Mouse (Mus musculus) cerebellum, adult 9-10 months (tissue): ENCODE measurements at regions not wholly inside any gene's neighbourhood (a gene's known extent, or its start where the extent isn't known, plus 50 kb on each side); places are given as distances from the start of the nearest gene placed in this dataset.
A peak's percentile ranks its signal among the peaks of the same experiment; 100 is the strongest.

Experiments
- DNase-seq: peaks from one replicate; pipeline ENCODE4 v3.0.0; 2022

DNA sequence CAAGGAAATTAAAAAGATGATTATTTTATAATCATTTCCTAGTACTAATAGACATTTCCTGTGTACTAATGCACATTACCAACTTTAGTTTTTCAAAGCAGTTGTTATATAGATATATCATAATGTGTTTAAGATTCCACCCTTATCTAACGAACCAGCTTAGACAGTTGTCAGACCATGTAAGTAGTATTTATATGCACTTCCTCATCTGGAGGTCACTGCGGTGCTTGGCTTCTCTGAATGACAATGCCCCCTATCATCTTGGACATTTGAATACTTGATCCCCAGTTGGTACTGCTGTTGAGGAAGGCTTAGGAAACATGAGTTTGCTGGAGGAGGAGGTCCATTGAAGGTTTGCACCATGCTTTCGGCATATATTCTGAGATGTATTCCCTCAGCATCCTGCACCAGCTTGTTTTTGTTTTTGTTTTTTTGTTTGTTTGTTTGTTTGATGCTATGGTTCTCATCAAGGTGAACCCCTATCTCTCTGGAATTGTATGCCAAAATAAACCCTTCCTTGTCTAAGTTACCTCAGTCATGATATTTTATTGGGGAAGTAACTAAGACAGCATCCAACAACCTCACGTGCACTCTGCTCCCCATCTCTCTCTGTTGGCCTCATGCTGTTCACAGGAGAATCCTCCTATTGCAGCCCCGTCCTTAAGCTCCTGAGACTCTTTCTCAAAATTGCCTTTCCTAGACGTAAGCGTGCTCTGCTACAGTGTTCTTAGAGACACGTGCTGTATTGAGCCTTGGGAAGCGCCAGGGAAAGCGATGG lies 228.4 kb upstream of the Mmadhc start:
- DNase-seq = no peak

DNA sequence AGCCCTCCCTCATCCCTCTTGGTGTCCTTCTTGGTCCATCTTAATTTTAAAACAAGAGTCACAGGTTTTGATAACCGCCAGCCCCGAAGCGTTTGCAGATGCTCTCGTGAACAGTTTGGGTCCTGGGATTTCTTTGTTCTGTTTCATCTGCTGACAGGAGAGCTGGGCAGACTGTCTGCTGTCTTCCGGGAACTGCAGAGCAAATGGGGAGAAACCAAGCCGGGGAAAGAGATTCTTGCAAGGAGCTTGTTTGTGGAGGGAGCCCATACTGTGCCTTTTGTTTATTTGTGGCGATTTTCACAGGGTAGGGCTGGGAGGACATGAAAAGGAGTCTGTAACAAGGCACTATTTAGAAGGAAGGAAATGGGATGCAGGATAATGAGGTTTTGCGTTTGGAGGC lies 223.6 kb upstream of the Mmadhc start:
- no peak for DNase-seq

DNA sequence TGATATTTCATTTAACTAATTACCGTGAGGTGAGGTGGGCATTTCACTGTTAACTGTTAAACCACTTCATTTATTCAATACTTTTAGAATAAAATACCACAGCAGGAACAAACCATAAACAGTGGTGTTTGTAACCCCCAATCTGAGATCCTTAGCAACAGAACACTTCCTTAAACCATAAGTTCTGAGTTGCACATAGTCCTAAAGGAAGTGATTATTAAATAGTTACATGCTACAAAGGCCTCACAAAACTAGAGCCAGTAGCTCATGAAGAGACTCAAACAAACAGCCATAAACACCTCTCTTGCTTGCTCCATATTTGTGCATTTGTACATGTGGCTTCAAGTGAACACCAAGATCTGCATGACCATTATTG lies 222.5 kb upstream of the Mmadhc start:
- DNase-seq = no peak

DNA sequence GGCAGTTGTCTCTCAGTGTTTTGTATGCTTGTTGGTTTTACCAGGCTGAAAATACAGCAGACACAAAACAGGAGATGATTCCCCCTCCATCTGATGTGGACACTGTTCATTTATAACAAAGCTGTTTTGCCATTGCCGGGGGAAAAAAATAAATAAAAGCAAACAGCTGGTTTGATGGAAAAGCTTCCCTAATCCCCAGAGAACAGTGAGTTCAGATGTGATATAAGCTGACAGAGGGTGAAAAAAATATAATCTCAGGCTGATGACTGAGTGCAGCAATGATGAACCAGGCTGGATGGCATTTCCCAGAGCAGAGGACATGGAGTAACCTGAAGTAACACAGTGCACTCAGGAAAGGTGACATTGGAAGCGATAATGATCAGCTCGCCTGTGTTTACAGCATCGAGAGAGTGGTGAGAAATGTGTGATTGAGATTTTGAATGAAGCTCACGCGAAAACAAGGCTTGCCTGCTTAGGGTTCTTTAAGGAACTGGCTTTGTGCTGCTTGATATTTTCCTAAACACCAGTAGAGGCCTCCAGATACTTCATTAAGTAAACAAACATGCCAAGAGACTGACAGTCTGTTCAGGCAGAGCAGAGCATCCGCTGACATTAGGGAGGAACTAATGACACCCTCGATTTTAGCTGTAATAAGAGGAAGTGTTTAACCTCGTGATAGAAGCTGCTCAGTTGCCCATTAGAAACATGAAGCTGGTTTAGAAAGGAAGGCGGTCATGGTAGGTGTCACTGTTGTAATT lies 221.9 kb upstream of the Mmadhc start:
- DNase-seq = peak; percentile 3

DNA sequence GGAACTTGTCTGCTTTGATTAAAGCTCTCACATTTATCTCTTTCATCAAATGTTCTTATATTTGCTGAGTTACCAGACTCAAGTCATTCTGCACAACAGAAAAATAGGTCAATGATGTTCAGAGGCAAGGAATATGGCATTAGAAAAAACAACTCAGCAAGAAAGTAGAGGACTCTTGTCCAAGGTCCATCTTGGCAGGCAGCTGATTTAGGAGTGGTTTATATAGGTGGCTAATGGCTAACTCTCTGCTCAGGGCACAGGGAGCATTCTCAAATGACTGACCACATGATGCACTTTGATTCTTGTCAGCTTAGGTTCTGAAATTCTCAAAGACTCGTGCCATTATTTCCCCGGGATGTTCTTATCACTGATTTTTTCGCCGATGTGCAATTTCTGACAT lies 216.7 kb upstream of the Mmadhc start:
- DNase-seq = no peak

DNA sequence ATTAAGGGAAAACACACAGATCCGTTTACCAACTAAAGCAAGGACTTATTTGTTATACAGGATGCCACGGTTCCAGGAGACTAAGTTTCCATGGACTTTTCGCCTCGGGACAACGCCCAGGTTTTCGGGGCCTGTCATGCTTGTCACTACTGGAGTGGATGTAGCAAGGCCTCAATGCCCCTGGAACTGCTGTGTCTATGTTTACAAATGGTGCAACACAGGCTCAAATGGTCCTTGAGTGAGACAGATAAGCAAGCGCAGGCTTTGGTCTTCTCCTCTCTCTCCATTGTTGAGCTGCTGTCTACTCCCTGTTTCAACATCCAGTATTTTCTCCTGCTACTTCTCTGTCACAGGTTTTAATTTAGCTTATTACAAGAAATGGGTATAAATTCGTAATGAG lies 202.1 kb upstream of the Mmadhc start:
- DNase-seq = no peak

DNA sequence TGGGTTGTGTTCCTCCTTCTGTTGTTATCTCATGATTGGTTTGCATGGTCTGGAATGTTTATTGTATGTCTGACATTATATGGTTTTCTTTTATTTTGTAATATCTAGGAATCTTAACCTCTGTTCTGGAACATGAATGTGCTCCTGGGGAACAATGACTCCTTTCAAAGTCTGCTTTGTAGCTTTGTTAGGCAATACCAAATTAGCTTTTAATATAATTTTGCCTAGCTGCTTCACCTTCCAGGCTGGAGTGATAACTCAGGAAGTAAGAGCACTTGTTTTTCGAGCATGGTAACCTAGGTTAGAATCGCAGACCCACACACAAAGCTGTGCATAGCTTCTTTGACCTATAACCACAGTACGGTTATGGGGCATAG lies 199.4 kb upstream of the Mmadhc start:
- DNase-seq = no peak

DNA sequence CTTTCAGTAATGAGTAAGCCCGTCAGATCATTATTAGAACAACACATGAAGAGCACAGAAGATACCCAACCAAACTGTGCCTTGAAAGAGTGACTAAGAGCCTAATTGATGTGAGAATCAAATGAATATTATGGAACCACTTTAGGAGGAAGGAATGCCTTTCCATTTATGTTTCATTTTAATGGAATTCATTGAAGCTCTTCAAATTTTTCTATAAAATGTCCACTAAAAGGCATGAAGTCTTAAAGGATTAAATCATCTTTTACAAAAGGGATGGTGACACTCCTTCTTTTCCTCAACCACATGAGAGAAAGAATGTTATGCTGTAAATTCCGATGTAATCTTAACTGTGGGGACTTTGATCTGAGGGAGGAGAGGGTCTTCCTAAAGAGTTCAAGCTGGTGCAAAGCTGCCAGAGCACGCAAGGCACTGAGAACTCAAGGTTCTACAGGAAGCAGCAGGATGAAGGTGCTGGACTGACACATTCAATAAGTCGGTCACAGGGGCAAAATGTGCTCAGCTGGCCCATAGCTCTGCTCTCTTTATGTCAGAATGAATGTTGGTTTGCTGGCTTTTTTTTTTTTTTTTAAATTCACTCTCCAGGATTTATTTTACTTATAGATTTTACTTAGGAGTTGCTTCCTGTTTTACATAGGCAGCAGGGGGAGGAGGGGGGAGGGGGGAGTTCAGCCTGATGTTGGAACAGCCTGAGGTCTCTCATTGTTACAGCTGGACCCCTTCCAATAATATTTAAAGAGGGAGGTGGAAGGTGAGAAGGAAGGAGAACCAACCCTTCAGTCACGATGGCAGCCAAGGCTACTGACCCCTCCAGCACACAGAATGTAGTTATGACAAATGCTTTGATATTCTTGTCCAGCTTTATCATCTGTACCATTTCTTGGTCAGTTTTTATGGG lies 198.8 kb upstream of the Mmadhc start:
- DNase-seq = no peak

DNA sequence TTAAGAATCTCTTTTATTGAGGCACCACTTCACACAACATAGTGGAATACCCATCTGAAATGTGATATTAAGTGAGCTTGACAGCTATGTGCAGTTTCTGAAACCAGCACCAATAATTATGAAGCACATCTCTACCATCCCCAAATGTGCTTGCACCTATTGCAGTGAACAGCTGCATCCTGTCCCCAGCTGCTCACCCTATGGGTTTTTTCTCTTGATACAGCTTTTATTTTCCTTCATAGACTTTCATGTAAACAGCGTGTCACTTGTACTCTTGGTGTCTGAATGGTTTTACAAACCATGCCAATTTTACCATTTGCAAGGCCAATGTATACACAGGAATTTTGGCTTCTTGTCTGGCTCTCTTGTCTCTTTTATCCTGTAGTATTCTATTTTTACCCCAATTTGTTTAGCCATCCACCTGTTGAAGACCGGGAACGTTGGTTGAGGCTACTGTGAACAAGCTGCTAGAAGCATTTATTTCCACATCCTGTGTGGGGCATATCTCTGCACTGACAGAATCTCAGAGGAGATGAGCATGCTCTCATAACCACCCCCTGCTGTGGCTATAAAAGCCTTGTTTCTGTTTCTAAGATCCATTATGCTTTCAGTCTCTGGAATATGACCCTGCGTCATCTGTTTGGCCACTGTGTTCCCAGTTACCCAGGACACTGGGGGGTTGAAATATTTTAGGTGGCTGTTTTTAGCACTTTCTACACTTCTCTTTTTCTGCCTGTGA lies 197.2 kb upstream of the Mmadhc start:
- no peak for DNase-seq

DNA sequence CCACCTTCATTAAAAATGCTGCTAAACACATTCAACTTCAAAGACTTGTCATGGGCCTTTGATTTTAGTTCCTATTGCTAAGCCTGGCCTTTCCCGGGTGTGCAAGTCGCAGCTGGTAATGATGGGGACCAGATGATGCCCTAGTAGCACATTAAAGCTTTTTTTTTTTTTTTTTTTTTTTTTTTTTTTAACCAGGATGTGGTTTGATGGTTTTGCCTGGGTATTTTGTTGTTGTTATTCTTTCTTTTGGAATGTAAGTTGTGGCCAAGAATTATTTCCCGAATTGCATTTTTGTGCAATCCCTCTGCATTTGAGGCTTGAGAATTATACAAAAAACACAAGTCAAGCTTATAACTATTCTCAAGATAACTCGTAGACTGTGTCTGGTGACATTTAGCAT lies 167.2 kb upstream of the Mmadhc start:
- no peak for DNase-seq

DNA sequence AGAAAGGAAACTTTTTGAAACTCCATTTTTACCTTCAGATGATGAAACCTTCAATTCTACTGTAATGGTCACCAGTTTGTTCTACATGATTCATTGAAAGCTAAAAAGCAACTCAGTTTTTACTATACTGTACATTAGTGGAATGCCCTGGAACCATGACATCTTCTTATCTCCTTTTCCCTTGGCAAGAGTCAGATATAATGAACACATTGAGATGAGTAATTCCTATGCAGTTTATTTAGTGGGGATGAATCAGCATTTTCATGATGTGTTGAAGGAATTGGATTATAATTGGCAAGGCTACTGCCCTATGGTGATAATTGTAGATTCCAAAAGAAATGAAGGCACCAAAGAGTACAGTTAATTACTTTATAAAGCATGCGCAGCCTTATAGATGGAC lies 165.8 kb upstream of the Mmadhc start:
- DNase-seq = no peak

DNA sequence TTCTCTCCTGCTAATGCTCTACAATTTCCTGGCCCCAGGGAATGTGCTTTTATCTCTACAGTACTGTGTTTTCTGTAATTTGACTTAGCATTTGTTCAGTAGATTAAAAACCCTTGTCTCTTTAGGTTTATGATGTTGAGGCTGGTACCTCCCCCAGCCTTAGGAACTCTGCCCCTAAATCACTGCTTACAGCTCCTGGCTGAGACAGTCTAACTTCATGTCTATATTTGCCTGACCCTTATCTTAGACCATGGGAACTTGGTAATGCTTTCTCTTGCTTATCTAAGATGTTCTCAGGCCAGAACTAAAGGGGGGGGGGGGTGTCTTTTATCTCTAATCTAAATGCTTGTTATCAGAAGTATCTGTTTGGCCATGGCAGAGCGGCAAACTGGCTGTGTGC lies 160.1 kb upstream of the Mmadhc start:
- no peak for DNase-seq

DNA sequence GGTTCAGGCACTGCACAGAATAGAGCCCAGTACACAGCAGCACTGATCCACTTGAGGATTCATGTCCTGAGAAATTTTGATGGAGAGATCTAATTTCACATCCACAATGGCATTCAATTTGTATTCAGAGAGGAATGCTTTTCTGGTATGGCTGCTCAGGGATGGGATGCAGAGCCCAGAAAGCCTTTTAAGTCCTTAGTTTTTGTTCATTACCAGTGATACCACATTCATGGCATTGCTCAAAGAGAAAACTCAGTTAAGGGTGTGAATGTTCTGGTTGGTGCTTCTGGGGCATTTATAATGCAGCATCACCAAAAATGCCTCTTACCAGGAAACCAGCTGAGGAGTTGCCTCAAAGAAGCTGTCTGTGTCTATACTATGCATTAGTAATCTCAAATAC lies 151.5 kb upstream of the Mmadhc start:
- no peak for DNase-seq

DNA sequence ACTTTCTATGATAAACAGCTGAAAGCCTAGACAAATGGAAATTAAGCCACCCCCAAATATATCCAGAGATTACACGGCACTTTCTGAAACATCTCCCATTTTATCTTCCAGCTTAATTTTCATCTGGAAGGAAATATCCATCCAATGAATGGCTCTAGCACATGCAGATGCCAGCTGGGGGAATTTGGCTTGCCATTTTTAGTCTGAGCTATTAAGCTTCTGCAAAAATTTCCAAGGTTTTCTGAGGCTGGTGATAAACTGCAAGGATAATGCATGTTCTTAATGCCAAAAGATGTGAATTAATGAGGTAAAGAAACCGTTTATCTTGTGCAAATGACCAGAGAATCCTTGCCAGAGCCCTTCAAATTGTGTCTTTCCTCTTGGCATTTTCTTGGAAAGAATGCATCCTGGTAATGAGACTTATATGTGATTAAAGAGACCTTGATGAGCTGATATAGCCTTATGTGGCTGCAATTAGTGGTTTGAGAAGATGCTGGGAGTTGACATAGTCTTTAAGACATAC lies 149.4 kb upstream of the Mmadhc start:
- DNase-seq = no peak

DNA sequence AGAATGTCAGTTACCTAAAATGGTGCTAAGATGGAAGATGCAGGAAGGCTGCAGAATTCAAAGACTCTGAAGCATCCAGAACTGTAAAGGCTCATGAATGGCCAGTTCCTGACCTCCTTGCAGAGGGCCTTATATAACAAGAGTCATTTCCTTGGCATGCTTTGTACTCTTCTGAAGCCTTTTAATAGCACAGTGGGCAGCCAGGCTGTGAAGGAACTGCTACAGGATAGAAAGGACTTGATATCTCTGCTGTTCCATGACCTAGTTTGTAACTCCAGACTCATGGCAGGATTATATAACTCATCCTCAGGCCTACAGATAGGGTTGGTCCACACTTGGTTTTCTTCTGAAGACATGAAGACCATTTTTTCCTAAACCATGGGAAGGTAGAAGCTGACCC lies 143.7 kb upstream of the Mmadhc start:
- no peak for DNase-seq

DNA sequence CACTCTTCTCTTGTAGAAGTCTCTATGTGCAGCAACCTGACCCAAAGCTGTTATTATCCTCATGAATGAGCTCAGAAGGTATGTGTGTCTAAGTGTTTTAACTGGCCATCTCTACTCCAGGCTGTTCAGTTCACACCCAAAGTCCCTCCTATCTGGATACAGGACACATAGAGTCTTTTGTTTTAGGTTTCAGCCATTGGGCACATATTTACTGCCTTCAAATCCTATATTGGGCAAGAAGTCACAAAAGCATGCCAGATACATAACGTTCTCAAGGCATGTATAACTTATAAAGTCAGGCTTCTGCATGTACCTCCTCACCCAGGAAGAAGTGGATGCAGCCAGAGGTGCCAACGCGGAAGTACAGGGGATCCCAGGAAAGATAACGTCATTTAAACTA lies 136.6 kb upstream of the Mmadhc start:
- DNase-seq = no peak

DNA sequence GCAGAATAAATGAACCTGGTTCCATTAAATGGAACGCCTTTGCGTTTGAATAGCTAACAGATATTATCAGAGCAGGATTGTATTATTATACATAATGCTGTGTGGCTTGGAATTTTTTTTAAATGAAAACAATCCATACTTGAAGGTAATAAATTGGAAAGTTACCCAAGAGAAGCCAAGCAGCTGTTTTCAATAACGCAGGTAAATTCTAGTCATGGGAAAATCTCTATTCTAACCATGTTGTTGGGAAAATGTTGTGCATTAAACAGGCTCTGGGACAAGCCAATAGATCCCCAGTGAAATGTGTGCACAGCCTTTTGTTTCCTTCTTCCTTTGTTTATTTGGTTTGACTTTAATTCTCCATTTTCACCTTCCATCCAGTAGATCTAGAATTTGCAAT lies 128.6 kb upstream of the Mmadhc start:
- DNase-seq = no peak

DNA sequence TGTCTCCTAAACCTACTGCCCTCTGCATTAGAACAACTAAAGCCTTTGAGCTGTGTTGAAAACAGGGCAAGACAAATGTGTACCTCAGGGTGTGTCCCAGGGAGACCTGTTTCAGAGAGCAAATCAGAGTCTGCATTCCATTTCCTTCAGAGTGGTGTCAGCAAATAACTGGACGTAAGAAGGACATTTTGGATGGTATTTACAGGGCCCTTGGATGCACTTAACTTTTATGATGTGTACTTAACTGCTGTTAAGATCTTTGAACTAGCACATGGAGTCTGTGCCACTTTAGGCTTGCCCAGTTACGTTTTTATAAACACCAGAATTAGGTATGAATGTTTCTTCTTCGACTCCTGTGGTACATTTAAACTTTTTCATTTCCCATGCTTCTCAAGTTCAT lies 123.0 kb upstream of the Mmadhc start:
- no peak for DNase-seq

DNA sequence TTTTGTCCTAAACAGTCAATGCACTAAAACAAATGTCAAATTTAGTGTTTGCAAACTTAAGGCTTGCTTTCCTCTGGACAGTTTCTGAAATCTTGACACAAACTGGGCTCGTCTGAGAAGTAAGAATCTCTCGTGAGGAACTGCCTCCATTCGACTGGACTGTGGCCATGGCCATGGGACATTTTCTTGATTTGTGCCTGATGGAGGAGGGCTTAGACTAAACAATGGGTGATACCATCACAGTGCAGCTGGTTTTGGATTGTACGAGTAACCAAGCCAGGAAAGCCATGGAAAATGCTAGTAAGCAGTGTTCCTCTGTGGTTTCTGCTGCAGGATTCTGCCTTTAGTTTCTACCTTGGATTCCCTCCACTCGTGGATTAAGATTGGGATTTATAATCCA lies 121.0 kb upstream of the Mmadhc start:
- DNase-seq = no peak

DNA sequence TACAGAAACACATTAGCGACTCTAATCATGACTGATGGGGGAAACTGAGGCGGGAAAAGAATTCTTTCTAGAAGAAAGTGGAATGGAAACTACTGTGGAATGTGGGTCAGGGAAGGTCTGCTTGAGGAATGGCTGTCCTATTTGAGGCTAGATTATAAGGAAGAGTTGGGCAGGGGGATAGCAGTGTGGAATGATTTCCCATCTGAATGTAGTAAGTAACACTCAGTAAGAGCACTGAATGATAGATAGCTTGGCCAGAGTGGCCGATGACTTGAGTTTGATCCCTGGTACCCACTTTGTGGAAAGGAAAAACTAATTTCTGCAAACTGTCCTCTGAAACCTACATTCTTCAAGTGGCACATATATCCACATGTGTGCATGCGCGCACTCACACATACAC lies 120.5 kb upstream of the Mmadhc start:
- no peak for DNase-seq

DNA sequence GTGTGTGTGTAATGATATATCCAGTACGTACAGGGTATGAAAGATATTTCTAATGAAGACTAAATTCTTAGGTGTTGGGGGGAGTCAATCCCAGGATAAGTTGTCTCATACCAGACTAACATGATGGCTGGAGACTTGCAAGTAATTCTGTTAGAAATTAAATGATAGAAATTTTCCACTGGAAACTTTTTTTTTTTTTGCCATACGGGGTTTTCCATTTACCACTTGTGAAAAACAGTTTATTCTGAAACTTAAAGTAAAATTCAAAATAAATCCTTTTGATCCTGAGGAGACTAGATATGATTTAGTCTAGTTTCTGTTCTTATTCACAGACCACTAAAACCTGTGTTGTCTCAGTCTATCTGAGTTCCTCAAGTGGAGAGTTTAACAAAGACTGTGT lies 119.5 kb upstream of the Mmadhc start:
- no peak for DNase-seq

DNA sequence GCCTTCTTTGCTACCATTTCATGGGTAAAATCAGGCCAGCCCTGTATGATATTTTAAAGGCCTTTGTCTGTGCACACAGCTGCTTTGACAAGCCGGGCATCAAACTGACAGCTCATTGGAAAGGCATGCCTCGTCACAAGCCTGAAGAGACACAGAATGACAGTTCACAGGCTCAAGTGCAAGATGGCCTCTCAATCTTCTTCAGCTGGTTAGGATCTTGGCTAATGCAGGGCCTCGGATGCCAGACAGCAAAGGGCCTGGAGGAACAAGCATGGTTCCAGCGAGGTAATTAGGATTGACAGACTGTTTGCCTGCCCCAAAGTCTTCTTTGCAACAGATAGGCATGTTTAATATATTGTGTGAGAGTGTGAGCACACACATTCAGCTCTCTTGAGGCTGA lies 109.3 kb upstream of the Mmadhc start:
- no peak for DNase-seq

DNA sequence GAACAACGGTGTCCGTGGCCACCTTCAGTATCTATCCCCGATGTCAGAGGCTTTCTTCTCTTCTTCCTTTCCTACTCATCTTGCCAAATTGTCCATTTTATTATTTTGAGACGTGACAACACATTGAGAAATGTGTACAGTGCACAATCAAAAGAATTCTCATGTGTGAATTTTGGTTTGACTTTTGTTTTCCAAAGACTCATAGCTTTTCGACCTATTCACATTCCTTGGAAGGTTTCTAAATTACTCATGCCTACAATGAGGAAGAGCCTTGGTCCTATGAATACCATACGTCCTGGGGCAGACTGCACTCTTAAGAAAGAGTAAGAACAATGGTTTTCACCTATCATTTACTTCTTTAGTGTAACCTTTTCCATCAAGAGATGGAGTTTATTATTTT lies 106.5 kb upstream of the Mmadhc start:
- DNase-seq = no peak
